Mouse (Mus musculus) midbrain, postnatal 0 days (tissue): ENCODE measurements at regions not wholly inside any gene's neighbourhood (a gene's known extent, or its start where the extent isn't known, plus 50 kb on each side); places are given as distances from the start of the nearest gene placed in this dataset.
"Not testable (repeated sequence)": the region's sequence is repeated elsewhere in the genome, so short reads cannot be mapped to it uniquely, and the experiment has no call there.

Experiments
- ATAC-seq: fragments of 200-750 bp; cut with Nextera tagmentation; 2 replicates; pipeline ENCODE4 v1.8.0; 2017; ENCODE audit warnings: moderate number of reproducible peaks, mild to moderate bottlenecking, moderate TSS enrichment, moderate library complexity; ENCODE audit not compliant: low FRiP score
- DNase-seq: peaks from one replicate; pipeline ENCODE4 v3.0.0-alpha.2; 2015; ENCODE audit warnings: low spot score
- H3K27ac ChIP-seq: fragments of 300-500 bp; sonication (generic); 2 replicates; pipeline ENCODE4 v1.5.1; 2014; ENCODE audit warnings: low read depth, mild to moderate bottlenecking, low read length, mixed read lengths
- H3K27me3 ChIP-seq: fragments of 300-500 bp; sonication (generic); 2 replicates; pipeline ENCODE4 v1.6.1; 2014; ENCODE audit warnings: low read length, control low read depth, mixed read lengths; ENCODE audit not compliant: insufficient read depth
- H3K36me3 ChIP-seq: fragments of 300-500 bp; sonication (generic); 2 replicates; pipeline ENCODE4 v1.6.1; 2014; ENCODE audit warnings: low read length, control low read depth, mixed read lengths; ENCODE audit not compliant: insufficient read depth
- H3K4me1 ChIP-seq: fragments of 300-500 bp; sonication (generic); 2 replicates; pipeline ENCODE4 v1.6.1; 2014; ENCODE audit warnings: mild to moderate bottlenecking, control low read depth, antibody characterized with exemption, low read length, mixed read lengths; ENCODE audit not compliant: insufficient read depth
- H3K4me2 ChIP-seq: fragments of 300-500 bp; sonication (generic); 2 replicates; pipeline ENCODE4 v1.6.1; 2014; ENCODE audit warnings: low read depth, mild to moderate bottlenecking, low read length, mixed read lengths; ENCODE audit not compliant: poor library complexity, severe bottlenecking
- H3K4me3 ChIP-seq: fragments of 300-500 bp; sonication (generic); 2 replicates; pipeline ENCODE4 v1.5.1; 2014; ENCODE audit warnings: low read depth, mild to moderate bottlenecking, low read length, moderate library complexity
- H3K9ac ChIP-seq: fragments of 300-500 bp; sonication (generic); replicated peaks from 2 replicates; pipeline ENCODE4 v1.6.1; 2014; ENCODE audit warnings: mild to moderate bottlenecking, low read length, moderate library complexity, mixed read lengths; ENCODE audit not compliant: poor library complexity, severe bottlenecking
- H3K9me3 ChIP-seq: fragments of 300-500 bp; sonication (generic); 2 replicates; pipeline ENCODE4 v1.6.1; 2016; ENCODE audit warnings: low read length, control low read depth
- CTCF ChIP-seq: IDR thresholded peaks from 2 replicates; pipeline ENCODE4 v1.5.1; 2016; ENCODE audit warnings: antibody characterized with exemption, mild to moderate bottlenecking
- WGBS: fragments of 180-500 bp; shearing (Covaris S2); extraction: QIAGEN DNeasy Blood & Tissue Kit; methylation state at CpG from one replicate; pipeline ENCODE4 v1.1.7; 2014; 5-methylcytosine and 5-hydroxymethylcytosine counted together

- H3K9ac ChIP-seq, result no peak overlapping the region
- no peak overlapping the region for H3K27ac ChIP-seq
- ATAC-seq (no peak), DNase-seq (no peak)
- H3K36me3 ChIP-seq, result no peaks in the 10 kb centered on the region
- no peaks in the 10 kb centered on the region for H3K9me3 ChIP-seq
- no peaks in the 10 kb centered on the region for H3K4me1 ChIP-seq
- no peak overlapping the region for H3K4me2 ChIP-seq
- no peak overlapping the region for H3K4me3 ChIP-seq
- WGBS, result 90% methylated on average over 5 of the region's 5 CpGs
- H3K27me3 ChIP-seq, result no peaks in the 10 kb centered on the region
- TF ChIP-seq CTCF, result no peak
Measured at GRCm38 (mm10) chr9:31649073-31649472, 184.8 kb upstream of the Tmem45b start.

GRCm38 (mm10) chr9:31648551-31648950, 184.3 kb upstream of the Tmem45b start:
- Histone ChIP-seq H3K9ac (no peak overlapping the region), H3K4me2 (no peak overlapping the region), H3K4me3 (no peak overlapping the region), H3K27ac (no peak overlapping the region), H3K4me1 (no peaks in the 10 kb centered on the region), H3K9me3 (no peaks in the 10 kb centered on the region), H3K27me3 (no peaks in the 10 kb centered on the region), H3K36me3 (no peaks in the 10 kb centered on the region)
- no peak for TF ChIP-seq CTCF
- no peak for DNase-seq
- 80% methylated on average over 9 of the region's 9 CpGs for WGBS
- no peak for ATAC-seq

- no peaks in the 10 kb centered on the region for H3K36me3 ChIP-seq
- H3K4me3 ChIP-seq, result no peak overlapping the region
- WGBS, result 79% methylated on average over 7 of the region's 7 CpGs
- DNase-seq (no peak), ATAC-seq (no peak)
- no peaks in the 10 kb centered on the region for H3K27me3 ChIP-seq
- H3K4me2 ChIP-seq, result no peak overlapping the region
- H3K9me3 ChIP-seq, result no peaks in the 10 kb centered on the region
- TF ChIP-seq CTCF, result no peak
- no peak overlapping the region for H3K27ac ChIP-seq
- H3K4me1 ChIP-seq, result no peaks in the 10 kb centered on the region
- H3K9ac ChIP-seq, result no peak overlapping the region
Measured at GRCm38 (mm10) chr9:31645114-31645513, 180.9 kb upstream of the Tmem45b start.

GRCm38 (mm10) chr9:31644106-31644505, 179.8 kb upstream of the Tmem45b start:
- Histone ChIP-seq H3K27me3 (no peaks in the 10 kb centered on the region), H3K4me2 (no peak overlapping the region), H3K27ac (no peak overlapping the region), H3K9ac (no peak overlapping the region), H3K36me3 (no peaks in the 10 kb centered on the region), H3K4me3 (no peak overlapping the region), H3K9me3 (no peaks in the 10 kb centered on the region), H3K4me1 (no peaks in the 10 kb centered on the region)
- ATAC-seq (no peak), DNase-seq (no peak)
- 81% methylated on average over 3 of the region's 3 CpGs for WGBS
- TF ChIP-seq CTCF, result no peak

GRCm38 (mm10) chr9:31642169-31642568, 177.9 kb upstream of the Tmem45b start:
- Histone ChIP-seq H3K4me2 (no peak overlapping the region), H3K27ac (no peak overlapping the region), H3K9ac (no peak overlapping the region), H3K27me3 (no peaks in the 10 kb centered on the region), H3K4me1 (no peaks in the 10 kb centered on the region), H3K36me3 (no peaks in the 10 kb centered on the region), H3K9me3 (no peaks in the 10 kb centered on the region), H3K4me3 (no peak overlapping the region)
- TF ChIP-seq CTCF, result no peak
- no peak for DNase-seq
- WGBS, result 89% methylated on average over 4 of the region's 4 CpGs
- no peak for ATAC-seq

GRCm38 (mm10) chr9:31628291-31628690, 164.0 kb upstream of the Tmem45b start:
- Histone ChIP-seq H3K27me3 (no peaks in the 10 kb centered on the region), H3K27ac (no peak overlapping the region), H3K9ac (no peak overlapping the region), H3K36me3 (no peaks in the 10 kb centered on the region), H3K4me1 (no peaks in the 10 kb centered on the region), H3K4me3 (no peak overlapping the region), H3K9me3 (no peaks in the 10 kb centered on the region), H3K4me2 (no peak overlapping the region)
- no peak for ATAC-seq
- 87% methylated on average over 6 of the region's 6 CpGs for WGBS
- no peak for TF ChIP-seq CTCF
- DNase-seq, result no peak

- not testable (repeated sequence) for H3K4me1 ChIP-seq, H3K4me2 ChIP-seq, H3K4me3 ChIP-seq, DNase-seq, H3K27me3 ChIP-seq, H3K9me3 ChIP-seq, H3K9ac ChIP-seq, ATAC-seq, H3K36me3 ChIP-seq, H3K27ac ChIP-seq
- WGBS, result 93% methylated on average over 7 of the region's 7 CpGs
Measured at GRCm38 (mm10) chr9:31621553-31621952, 157.3 kb upstream of the Tmem45b start.
